Mouse (Mus musculus): Measurements from ENCODE around the gene Adgre5. TPM values are rescaled to one million over a fixed set of nuclear protein-coding genes. Genes with fewer than 3 reads are reported as not detected.
A peak's percentile ranks its signal among the peaks of the same experiment; 100 is the strongest.

Gene Adgre5
- polyA plus RNA-seq, 1 experiment from 2014 or later: 25.8 TPM

DNA sequence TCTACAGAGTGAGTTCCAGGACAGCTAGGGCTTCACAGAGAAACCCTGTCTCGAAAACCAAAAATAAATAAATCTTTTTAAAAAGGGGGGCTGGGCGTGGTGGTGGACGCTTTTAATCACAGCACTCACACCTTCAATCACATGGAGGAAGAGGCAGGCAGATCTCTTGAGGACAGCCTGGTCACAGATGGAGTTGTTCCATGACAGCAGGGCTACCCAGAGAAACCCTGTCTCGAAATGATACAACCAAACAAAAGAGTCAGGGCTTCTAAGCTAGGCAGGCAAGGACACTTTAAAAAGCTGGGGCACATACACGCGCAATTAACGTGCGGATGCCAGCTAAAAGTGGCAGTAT lies 26.5 kb downstream of the Adgre5 start:
- Histone ChIP-seq H3K36me3 (peaks cover 7% of the 10 kb centered on the region), H3K9me3 (replicated peaks) (no peaks in the 10 kb centered on the region), H3K4me3 (peak overlapping the region; percentile 97), H3K4me1 (peaks cover 17% of the 10 kb centered on the region), H3K27me3 (ENCODE audit: low read depth, poor library complexity, severe bottlenecking) (no peaks in the 10 kb centered on the region), H3K27ac (peak overlapping the region; percentile 98)
- WGBS: 17% methylated on average over 8 of the region's 8 CpGs
- no peak for DNase-seq (ENCODE audit: low spot score)

DNA sequence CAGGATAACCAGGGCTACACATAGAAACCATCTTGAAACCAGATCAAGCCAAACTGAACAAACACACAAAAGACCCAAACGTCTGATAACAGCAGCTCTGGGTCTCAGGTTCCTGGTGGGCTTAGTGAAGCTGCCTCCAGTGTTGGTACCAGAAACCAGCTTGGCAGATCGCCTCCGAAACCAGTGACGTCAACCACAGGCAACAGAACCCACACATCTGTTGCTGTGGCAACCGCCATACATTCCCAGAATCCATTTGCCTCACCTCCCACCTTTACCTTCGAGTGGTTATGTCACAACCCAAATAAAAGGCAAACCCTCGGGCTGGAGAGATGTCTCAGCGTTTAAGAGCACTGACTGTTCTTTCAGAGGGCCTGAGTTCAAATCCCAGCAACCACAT lies 33.6 kb downstream of the Adgre5 start:
- DNase-seq (ENCODE audit: low spot score): no peak
- no peaks in the 10 kb centered on the region for H3K36me3 ChIP-seq
- H3K27me3 ChIP-seq (ENCODE audit: low read depth, poor library complexity, severe bottlenecking): no peaks in the 10 kb centered on the region
- no peaks in the 10 kb centered on the region for H3K4me1 ChIP-seq
- H3K4me3 ChIP-seq: no peak overlapping the region
- no peak overlapping the region for H3K27ac ChIP-seq
- H3K9me3 ChIP-seq (replicated peaks): no peaks in the 10 kb centered on the region
- 82% methylated on average over 8 of the region's 8 CpGs for WGBS

DNA sequence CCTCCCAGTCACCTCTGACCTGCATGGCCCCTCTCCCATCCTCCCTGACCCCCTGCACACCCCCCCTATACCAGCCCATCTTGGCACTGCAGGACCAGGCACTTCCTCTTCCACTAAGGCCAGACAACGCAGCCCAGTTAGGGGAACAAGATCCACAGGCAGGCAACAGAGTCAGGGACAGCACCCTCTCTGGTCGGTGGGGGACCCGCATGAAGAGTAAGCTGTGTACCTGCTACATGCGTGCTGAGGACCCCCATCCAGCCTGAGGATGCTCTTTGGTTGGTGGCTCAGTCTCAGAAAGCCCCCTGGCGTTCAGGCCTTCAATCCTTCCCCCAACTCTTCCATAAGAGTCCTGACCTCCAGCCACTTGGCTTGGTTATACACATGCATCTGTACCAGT lies 34.7 kb downstream of the Adgre5 start:
- Histone ChIP-seq H3K4me3 (no peak overlapping the region), H3K36me3 (no peaks in the 10 kb centered on the region), H3K9me3 (replicated peaks) (no peaks in the 10 kb centered on the region), H3K27me3 (ENCODE audit: low read depth, poor library complexity, severe bottlenecking) (no peaks in the 10 kb centered on the region), H3K27ac (no peak overlapping the region), H3K4me1 (no peaks in the 10 kb centered on the region)
- no peak for DNase-seq (ENCODE audit: low spot score)
- WGBS: 56% methylated on average over 5 of the region's 5 CpGs

DNA sequence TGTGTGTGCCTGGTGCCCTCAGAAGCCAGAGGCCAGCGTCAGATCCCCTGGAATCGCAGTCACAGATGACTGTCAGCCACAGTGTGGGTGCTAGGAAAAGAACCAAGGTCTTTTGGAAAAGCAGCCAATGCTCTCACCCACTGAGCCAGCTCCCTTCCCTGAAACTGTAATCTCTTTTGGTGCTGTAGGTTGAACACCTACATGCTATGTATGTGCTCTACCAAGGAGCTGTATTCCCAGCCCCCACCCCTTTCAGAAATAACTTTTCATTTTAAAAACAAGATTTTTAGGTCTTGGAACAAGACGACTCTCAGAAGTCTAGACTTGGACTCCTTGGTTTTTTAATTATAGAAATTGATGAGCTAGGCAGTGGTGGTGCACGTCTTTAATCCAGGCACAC lies 37.7 kb downstream of the Adgre5 start:
- Histone ChIP-seq H3K4me1 (peaks cover 24% of the 10 kb centered on the region), H3K27me3 (ENCODE audit: low read depth, poor library complexity, severe bottlenecking) (no peaks in the 10 kb centered on the region), H3K9me3 (replicated peaks) (no peaks in the 10 kb centered on the region), H3K27ac (no peak overlapping the region), H3K36me3 (no peaks in the 10 kb centered on the region), H3K4me3 (no peak overlapping the region)
- no peak for DNase-seq (ENCODE audit: low spot score)
- WGBS: 90% methylated on average over 4 of the region's 4 CpGs

DNA sequence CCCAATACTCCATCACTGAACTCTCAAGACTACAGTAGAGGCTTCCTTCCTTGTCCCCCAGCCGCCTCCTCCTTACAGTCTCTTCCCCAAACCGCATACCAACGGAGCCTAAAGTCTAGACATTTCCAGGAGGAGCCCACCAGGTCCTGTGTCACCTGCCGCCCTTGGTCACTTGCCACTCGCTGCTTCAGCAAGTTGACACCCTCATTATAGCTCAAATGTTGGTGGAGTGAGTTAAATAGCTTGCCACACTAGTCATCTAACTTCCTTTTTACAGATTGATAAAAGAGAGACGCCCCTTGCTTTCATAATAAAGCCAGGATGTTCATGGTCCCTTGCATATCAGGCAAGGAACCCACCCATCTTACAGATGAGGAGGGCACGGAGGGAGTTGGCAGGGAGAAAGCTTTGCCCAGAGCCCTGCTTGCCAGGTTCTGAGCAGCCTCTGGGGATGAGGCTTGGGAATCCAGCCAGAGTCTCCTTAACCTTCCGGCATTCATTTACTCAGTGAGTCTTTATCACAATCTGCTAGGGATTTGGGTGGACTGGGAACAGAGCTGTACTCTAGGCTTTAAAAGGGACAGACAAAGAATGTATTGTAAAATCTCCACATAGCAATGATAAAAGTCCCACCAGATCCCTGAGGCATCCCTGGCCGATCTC lies 40.6 kb downstream of the Adgre5 start:
- H3K36me3 ChIP-seq: peaks cover 4% of the 10 kb centered on the region; the same call in 1 of the 2 replicates
- 0 out of 2 replicates have a peak overlapping the region, but pooled peaks have one; percentile 96 for H3K4me3 ChIP-seq
- peak overlapping the region; percentile 95 for H3K27ac ChIP-seq
- peaks cover 45% of the 10 kb centered on the region for H3K4me1 ChIP-seq
- no peaks in the 10 kb centered on the region for H3K9me3 ChIP-seq (replicated peaks)
- WGBS: 82% methylated on average over 9 of the region's 9 CpGs
- H3K27me3 ChIP-seq (ENCODE audit: low read depth, poor library complexity, severe bottlenecking): no peaks in the 10 kb centered on the region
- DNase-seq (ENCODE audit: low spot score): no peak

DNA sequence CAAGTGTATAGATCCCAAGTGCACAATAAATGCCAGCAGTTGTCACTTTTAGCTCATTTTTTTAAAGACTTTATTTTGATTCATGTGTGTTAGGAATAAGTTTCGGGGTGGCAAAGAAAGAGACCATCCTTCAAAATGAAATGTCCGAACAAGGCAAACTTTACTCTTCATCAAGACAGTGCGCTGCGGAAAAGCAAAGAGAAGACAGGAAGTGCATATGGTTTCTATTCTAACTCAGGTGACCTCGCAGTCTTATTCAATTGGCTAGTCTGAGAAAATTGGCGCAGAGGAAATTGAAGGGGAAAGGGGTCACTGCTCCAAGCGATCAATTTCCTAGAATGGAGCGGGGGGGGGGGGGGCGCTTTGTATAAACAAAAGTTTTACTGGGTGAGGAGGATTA lies 41.6 kb downstream of the Adgre5 start:
- WGBS: 20% methylated on average over 9 of the region's 9 CpGs
- H3K36me3 ChIP-seq: peaks cover 4% of the 10 kb centered on the region; the same call in 1 of the 2 replicates
- peak overlapping the region; percentile 96 for H3K4me3 ChIP-seq
- no peaks in the 10 kb centered on the region for H3K27me3 ChIP-seq (ENCODE audit: low read depth, poor library complexity, severe bottlenecking)
- no peak for DNase-seq (ENCODE audit: low spot score)
- H3K27ac ChIP-seq: peak overlapping the region; percentile 95
- H3K9me3 ChIP-seq (replicated peaks): no peaks in the 10 kb centered on the region
- H3K4me1 ChIP-seq: peaks cover 48% of the 10 kb centered on the region

DNA sequence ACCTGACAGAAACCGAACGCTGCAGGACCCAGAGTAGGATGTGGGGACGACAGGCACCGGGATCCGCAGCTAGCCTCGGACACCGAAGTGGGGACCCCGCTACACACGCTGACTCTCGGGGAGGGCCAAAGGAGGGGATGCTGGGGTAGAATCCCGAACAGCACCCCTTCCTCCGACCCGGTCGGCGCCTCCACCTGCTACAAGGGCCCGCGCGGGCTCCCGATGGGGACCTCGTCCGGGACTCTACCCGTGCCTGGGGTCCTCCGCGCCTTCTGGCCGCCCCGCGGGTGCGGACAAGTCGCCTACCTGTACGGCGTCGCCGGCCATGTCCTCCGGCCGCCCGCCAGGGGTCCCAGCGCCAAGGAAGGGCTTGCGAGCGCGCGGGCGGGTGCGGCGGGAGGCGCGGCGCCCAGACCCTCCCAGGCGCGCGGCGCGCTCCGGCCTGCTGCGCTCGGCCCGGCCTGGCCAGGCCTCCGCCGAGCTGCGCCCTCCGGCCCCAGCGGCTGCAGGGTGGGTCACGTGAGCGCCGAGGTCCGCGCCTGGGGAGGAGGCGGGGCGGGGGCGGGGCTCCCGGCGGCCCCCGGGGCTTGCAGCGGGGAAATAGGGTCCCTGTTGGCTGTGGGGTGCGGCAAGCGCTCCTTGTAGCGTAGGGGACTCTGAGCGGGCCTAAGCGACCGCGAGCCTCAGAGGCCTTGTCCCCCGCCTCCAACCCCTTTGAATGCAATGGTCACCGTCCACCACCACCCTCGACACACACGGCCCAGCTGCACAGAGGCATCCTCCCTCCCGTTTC lies 42.3 kb downstream of the Adgre5 start, which contains the start of gene Pkn1:
Gene Pkn1, minus strand, starts transcription at position 519 of the 793 bp plus-strand sequence.
- Histone ChIP-seq H3K9me3 (replicated peaks) (no peaks in the 10 kb centered on the region), H3K4me3 (peak within 1 kb of the TSS; percentile 96), H3K27ac (peak within 1 kb of the TSS; percentile 95), H3K4me1 (peaks cover 50% of the 10 kb centered on the region), H3K27me3 (ENCODE audit: low read depth, poor library complexity, severe bottlenecking) (no peaks in the 10 kb centered on the region), H3K36me3 (peaks cover 4% of the 10 kb centered on the region; the same call in 1 of the 2 replicates)
- peak; percentile 92 for DNase-seq (ENCODE audit: low spot score)
- WGBS: under 1% methylated on average over 85 of the region's 85 CpGs

DNA sequence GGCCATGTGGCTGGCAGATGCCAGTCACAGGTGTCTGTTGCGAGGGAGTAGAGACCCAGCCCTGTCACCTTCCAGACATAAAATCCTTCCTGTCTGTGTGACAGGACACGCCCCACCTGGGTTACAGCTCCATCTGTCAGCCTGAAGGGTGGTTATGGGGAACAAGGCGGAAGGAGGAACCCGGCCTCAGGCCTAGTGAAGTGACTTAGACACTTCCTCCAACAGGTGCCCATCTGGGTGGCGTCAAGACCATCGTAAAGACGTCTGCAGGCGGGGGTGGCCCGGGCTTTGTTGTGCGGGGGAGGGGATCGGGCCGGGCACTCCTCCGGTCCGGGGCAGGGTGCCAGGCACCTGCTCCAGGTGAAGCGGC lies 42.9 kb downstream of the Adgre5 start:
- Histone ChIP-seq H3K4me1 (peaks cover 51% of the 10 kb centered on the region), H3K4me3 (peak overlapping the region; percentile 96), H3K9me3 (replicated peaks) (no peaks in the 10 kb centered on the region), H3K36me3 (peaks cover 4% of the 10 kb centered on the region; the same call in 1 of the 2 replicates), H3K27ac (peak overlapping the region; percentile 95), H3K27me3 (ENCODE audit: low read depth, poor library complexity, severe bottlenecking) (no peaks in the 10 kb centered on the region)
- 3% methylated on average over 15 of the region's 15 CpGs for WGBS
- DNase-seq (ENCODE audit: low spot score): peak; percentile 55

DNA sequence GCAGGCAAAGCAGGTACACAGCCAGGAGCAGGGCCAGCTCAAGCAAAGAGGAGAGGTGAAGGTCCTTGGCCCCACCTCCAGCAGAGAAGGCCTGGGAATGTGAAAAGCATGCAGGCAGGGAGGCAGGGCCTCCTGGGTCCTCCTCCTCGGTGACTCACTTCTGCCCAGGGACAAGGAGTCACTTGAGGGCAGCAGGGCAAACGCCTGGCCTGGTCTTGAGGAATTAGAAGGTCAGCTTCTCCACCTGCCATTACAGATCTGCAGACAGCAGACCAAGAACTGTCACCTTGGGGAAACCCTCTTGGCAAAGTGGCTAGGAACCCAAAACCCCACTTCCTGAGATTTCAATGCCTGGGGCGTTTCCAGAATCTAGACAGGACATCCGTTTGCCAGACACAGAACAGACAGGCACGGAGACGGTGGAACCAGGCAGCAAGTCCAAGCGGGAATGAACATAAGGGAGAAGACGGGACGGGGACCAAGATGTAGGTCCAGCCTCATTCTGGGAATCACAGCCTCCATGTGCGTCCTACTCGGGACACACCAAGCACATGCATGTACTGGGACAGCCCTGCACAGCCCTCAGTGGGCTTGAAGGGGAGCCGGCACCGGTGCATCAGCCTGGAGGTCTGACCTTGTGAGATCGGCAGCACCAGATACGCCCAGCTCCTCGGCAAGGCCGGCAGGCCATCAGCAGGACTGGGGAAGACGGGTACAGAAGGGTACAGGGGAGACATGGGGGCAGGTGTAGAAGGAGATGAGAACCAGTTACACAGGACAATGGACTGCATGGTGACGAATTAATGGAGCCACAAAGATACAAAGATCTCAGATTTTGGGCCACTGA lies 43.5 kb downstream of the Adgre5 start:
- Histone ChIP-seq H3K36me3 (peaks cover 9% of the 10 kb centered on the region), H3K4me3 (peak overlapping the region; percentile 96), H3K27me3 (ENCODE audit: low read depth, poor library complexity, severe bottlenecking) (no peaks in the 10 kb centered on the region), H3K4me1 (peaks cover 57% of the 10 kb centered on the region), H3K27ac (peak overlapping the region; percentile 95), H3K9me3 (replicated peaks) (no peaks in the 10 kb centered on the region)
- peak; percentile 46 for DNase-seq (ENCODE audit: low spot score)
- WGBS: 57% methylated on average over 19 of the region's 19 CpGs

DNA sequence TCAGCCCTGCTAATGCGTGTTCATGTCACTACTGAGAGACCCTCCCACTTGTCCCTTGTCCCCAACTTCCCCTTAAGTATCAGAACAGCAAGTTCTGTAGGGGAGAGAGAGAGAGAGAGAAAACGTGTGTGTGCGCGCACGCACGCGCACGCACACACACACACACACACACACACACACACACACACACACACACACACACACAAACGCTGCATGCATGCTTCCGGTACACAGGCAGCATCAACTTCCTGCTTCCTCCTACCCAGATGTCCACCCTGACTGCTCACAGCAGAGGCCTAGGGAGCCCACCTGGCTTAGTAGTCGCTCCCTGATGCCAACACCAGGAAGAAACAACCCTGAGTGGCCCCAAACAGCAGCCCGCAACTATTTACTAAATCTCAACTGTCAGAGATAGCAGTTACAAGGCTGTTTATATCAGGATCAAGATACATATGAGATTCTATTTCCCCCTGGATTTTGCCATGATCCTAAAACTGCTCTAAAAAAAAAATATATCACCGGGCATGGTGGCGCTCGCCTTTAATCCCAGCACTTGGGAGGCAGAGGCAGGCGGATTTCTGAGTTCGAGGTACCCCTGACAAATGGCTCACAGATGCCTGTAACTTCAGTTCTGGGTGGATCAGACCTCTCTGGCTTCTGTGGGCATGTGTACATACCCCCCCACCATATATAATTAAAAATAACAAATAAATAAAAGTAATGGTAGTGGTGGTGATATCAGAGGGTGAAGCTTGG lies 45.6 kb downstream of the Adgre5 start:
- Histone ChIP-seq H3K4me3 (no peak overlapping the region), H3K27me3 (ENCODE audit: low read depth, poor library complexity, severe bottlenecking) (no peaks in the 10 kb centered on the region), H3K36me3 (peaks cover 30% of the 10 kb centered on the region), H3K4me1 (peaks cover 57% of the 10 kb centered on the region), H3K9me3 (replicated peaks) (no peaks in the 10 kb centered on the region), H3K27ac (0 out of 2 replicates have a peak overlapping the region, but pooled peaks have one; percentile 12)
- 91% methylated on average over 16 of the region's 17 CpGs for WGBS
- DNase-seq (ENCODE audit: low spot score): no peak

DNA sequence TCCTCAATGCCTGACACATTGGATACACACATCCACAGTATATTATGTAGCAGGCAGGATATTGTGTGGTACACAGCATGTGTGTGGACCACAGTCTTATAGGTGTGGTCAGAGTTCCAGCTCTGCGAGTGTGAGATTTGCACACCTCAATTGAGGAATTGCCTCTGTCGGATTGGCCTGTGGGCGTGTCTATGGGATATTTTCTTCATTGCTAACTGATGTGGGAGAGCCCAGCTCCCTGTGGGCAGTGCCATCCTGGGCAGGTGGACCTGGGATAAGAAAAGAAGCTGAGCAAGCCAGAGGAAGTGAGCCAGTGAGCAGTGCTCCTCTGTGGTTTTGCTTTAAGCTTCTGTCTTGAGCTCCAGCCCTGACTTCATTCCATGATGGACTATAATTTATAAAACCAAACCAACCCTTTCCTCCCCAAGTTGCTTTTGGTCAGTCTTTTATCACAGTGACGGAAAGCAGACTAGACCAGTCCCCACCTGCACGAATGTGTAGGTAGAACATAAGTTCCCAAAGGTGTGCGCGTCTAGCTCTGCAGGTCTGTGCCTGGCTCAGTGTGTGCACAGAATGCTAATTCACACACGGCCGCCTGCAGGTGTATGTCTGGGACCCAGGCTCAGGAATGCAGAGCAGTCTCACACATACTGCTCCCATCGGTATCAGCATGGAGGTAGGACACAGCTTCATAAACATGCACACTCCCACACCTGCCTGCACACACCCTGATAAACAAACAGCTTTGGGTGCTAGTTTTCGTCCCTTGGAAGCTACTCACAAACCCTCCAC lies 46.6 kb downstream of the Adgre5 start:
- no peak for DNase-seq (ENCODE audit: low spot score)
- WGBS: 89% methylated on average over 11 of the region's 11 CpGs
- Histone ChIP-seq H3K4me3 (no peak overlapping the region), H3K4me1 (peaks cover 47% of the 10 kb centered on the region), H3K9me3 (replicated peaks) (no peaks in the 10 kb centered on the region), H3K27me3 (ENCODE audit: low read depth, poor library complexity, severe bottlenecking) (no peaks in the 10 kb centered on the region), H3K27ac (no peak overlapping the region), H3K36me3 (peaks cover 39% of the 10 kb centered on the region)
